Mouse (Mus musculus) kidney, postnatal 14 days (tissue): ENCODE results near the gene Trak1.

Source experiments
- DNase-seq: peaks from one replicate; pipeline ENCODE4 v3.0.0; 2022; ENCODE audit warnings: mixed read lengths

The Trak1 gene

DNA sequence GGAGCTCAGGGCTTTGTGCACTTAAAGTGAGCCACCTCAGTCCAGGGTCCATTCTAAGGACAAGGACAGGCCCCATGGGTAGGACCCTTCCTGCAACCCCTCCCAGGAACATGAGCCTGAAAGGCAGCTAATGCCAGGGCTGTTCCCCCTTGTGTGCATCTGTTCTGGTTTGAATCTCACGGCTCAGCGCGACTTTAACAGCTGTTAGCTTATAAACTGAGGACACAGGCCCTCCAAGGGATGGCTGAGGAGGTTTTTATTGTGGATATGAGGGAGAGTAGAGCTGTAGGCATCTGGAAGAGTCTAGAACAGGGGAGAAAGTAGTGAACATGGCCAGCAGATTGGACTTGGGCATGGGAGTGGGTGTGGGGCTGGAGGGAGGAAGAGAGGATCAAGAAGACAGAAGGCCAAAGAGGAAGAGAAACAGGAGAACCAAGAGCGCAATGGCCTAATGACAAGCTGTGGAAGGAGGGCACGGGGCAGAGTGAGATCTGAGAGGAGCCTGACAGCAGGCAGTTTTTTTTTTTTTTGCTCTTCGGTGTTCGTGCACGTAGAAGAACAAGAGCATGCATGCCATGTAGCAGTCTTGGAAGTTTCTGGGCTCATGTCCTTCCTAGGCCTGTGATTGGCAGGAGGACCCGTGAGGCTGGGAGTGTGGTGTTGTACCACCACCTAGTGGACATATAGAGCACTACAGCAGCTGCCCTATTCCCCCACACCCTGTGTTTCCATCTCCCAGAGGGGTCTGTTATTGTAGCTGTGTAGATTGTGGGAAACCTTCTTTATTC, 77.0 kb downstream of the Trak1 start:
- peak; percentile 74 for DNase-seq

DNA sequence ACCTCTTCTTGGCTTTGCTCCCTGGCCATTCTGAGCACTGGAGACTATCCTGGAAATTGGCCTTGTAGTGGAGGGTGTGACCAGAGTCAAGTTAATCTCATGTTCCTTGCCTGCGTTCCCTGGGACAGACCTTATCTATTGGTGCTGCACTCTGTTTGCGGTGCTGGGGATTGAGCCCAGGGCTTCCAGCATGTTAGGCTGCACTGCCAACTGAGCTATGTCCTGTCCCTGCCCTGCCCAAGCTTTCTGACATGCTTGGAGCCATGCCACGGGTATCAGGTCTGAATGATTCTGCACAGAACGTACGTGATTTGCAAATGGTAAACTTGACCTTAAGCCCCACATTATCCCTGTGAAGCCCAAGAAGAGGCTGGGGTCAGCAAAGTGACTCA, 77.6 kb downstream of the Trak1 start:
- no peak for DNase-seq

DNA sequence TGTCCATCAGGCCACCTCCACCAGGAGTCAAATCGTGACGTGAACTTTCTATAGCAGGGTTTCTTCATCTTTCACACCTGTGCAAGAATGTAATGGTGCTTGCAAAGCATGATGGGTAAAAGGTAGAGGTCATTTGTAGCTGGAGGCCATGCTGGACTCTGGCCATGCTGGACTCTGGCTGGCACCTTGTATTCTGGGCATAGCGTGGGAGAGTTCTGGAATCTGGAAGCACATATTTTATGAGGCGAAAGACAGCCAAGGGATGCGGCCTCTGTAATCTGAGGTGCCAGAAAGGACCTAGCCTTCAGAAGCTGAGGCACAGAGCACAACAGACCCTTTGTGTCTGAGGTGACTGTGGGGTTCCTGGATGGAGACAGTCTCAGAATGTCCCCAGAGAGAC, 78.8 kb downstream of the Trak1 start:
- DNase-seq: peak; percentile 83

DNA sequence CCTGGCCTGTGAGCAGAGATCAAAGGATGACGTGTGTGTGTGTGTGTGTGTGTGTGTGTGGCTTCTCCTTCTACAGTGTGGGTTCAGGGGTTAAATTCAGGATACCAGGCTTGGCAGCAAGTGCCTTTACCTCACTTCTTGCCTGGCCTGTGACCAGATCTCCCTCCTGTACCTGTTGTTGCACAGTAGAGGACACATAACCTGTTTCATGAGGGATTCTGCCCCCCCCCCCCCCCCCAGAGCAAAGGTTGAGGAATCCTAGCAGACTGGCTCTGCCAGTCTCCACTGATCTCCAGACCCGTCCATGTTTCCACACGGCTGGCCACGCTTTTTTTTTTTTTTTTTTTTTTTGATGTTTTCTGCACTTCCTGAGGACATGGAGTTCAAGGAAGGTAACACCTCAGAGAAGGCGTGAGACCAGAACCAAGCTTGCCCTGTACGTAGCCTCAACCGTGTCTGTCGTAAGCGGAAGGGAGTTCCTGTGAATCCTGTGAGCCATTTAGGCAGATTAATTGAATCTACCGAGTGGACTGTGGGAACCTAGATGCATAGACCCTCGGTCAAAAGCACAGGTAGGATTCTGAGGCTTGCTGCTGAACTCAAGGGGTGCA, 83.1 kb downstream of the Trak1 start:
- peak; percentile 63 for DNase-seq

DNA sequence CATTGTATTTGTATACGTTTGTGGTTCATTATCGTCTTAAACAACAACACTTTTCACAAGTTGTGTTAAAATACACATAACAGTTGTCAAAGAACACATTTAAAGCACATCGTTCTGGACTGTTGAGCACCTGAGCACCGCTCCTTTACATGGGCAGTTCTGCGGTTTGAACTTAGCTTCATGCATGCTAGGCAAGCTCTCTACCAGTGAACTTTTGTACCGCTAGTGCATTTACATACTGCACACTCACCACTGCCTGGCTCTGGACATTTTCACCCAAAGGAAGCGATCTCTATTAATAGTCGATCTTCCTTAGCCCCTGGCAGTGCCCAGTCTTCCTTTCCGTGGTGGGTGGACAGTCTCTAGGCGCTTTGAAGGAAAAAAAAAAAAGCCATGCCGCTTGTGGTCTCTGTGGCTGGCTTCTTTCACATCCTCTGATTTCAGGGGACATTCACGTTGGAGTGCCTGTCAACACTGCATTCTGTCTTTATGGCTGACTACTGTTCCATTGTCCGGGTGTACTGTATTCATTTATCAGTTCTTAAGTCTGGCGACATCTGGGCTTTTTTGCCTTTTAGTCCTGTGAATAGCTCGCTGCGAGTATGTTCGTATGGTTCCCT, 84.5 kb downstream of the Trak1 start:
- no peak for DNase-seq

DNA sequence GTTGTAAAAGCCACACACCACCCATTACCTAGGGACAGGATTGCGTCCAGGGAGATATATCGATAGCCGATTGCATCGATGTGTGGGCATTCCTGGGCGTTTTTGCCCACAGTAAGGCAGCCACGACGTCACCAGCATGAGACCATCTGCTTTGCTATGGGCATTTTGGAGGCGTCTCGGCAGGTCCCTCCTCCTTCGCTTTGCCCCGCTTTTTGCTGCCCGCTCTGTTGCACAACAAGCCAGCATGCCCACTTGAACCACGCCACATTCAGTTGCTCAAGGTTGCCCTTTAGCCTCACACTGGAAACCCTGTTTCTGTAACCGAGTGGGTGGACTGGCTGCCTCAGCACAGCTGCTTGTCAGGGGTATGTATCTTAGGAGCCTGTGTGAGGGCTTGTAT, 85.3 kb downstream of the Trak1 start:
- DNase-seq: peak; percentile 70

DNA sequence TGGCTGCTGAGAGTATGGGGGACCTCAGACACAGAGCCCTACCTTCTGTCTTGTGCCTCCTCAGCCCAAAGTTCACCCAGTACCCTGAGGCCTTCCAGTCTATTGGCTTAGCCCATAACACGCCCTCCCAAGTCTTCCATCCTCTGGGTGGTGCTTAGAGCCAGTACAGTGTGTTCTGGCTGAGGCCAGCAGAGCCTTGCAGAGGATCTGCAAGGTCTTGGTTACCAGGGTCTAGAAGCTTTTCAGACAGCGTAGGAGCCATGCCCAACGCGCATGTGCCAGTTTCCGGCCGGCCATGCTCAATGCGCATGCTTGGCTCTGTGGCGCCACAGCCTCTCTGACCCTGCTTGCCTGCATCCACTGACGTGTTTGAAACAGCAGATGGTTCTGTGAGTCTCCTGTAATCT, 85.9 kb downstream of the Trak1 start:
- peak; percentile 65 for DNase-seq

DNA sequence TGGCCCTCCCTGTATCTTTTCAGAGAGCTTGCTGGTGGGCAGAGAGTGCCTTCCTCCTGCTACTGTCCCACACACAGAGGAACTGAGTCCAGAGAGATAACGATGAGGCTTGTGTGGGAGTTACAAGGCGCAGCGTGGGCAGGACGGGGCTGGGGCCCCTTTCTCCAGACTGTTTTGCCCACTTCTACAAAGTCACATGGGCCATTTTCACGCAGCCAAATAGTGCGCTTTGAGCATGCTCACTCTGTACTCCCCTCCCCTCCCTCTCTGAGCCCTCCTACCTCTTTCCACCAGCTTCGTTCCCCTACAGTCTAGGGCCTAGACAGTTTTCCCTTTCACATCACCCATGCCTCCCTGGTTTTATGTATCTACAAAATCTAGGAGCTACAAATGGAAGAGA, 87.3 kb downstream of the Trak1 start:
- DNase-seq: no peak

DNA sequence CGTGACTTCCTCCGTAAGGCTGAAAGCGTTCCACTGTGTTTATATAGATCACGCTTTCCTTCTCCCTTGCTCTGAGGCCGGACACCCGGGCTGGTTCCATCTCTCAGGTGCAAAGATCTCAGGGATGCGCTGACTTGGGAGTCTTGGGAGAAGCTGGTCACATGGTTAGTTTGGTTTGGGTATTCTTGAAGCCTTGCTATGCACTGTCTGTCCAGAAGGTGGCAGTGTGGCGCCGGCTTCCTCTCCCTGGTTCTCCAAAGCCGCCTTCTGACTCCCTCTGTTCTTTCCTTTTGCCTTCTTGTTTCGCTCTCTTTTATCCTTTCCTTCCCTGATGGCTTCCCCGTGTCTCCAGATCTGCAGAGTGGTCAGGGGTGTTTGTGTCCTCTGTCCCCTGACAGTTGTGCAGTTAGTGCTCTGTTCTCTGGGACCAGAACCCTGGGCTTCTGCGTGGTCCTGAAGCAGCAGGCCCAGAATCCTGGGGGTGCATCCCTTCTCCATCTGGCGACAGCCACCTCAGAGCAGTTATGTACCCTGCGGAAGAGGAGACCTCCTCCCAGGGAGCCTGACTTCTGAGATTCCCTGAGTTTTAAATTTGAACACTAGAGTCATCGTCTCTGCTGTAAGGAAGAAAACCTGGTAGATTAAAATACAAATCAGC, 87.9 kb downstream of the Trak1 start:
- peak; percentile 89 for DNase-seq

DNA sequence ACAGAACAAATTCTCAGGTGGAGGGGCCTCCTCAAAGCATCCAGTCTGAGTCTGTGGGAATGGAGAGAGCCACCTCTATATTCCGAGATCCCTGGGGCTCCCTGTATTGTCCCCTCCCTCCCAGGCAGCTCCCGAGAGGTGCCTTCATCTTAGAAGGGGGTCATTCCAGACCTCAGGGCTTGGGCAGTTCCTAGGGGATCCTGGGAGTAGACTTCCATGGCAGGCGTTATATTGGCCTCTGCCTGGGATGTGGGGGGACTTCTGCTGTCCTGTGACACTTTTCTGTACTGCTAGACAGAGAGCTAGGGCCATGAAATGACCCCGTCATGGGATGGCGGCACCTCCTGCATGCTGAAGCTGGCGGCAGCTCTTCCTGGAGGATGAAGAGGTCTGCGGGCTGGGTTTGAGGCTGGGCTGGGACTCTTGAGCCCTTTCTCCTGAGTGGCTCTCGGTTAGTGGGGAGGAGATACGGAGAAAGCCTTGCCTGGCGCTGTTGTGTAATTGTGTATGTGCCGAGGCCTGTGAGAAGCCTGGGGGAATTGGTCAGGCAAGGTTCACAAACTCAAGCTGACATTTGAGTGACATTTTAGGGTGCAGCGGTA, 88.5 kb downstream of the Trak1 start:
- no peak for DNase-seq

DNA sequence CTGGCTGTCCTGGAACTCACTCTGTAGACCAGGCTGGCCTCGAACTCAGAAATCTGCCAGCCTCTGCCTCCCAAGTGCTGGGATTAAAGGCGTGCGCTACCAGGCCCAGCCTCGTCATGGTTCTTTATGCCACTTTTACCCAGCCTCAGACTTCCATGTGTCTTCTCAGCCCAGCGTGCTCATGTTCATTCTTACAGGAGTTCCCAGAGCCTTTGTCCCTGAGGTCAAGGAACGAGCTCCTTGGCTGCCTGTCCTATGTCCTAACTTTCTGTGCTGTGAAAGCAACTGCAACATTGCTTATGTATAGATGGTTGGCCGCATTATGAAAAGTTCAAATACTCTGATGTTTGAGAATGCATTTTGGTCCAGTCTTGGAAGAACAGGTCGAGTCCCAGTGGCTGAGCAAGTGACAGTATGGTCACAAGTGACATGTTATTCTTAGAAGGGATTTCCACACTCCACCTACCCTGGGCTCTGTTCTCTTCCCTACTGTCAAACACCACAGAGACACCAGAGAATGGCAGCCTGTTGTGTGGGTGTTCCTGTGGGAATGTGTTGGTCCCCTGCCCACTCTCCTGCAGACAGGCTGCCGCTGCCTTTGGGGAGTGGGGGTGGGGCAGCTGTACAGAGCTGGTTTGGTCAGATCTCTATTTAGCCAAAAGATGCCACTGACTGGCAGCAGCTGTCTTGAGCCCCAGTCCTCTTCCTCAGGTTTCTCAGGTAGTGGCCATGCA, 90.4 kb downstream of the Trak1 start:
- DNase-seq: no peak

DNA sequence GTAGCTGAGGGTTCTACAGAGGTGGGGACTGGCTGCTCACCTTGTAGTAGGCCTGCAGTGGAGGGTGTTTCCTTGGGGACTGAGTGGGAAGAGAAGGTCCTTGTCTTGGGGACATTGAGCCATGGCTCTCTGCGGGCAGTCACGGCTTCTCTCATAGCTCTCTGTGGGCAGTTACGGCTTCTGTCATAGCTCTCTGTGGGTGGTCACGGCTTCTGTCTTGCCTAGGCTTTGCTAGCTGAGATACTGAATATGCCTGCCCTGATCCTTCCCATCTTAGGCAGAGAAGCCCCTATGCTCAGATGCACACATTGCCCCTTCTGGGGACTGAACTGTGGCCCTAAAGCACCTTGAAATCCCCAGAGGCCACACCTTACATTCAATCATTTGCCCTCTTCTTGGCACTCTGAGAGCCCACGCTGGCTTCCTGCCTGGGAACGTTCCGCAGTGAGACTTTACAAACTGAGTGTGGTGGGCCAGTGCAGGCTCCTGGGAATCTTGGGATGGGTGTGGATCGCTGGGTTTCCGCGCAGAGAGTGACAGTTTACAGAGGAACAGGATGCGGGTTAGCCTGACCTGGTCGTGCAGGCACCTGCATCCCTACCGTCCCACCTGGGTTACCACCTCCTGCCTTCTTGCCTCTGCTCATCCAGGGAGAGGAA, 91.1 kb downstream of the Trak1 start:
- no peak for DNase-seq

DNA sequence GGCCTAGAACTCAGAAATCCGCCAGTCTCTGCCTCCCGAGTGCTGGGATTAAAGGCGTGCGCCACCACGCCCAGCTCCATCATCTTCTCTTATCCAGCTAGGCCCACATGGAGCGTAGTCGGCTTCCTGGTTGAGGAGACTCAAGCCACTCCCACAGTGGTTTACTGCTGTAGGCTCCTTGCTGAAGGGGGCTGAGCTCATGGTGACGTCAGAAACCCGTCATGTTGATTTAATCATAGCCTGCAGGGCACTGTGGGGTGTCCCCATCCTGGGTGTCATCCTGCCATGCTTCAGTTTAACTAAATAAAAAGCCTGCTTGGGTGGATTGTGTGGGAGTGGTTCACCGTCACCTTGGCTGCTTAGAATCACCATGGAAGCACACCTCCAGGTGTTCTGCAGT, 92.0 kb downstream of the Trak1 start:
- DNase-seq: no peak

DNA sequence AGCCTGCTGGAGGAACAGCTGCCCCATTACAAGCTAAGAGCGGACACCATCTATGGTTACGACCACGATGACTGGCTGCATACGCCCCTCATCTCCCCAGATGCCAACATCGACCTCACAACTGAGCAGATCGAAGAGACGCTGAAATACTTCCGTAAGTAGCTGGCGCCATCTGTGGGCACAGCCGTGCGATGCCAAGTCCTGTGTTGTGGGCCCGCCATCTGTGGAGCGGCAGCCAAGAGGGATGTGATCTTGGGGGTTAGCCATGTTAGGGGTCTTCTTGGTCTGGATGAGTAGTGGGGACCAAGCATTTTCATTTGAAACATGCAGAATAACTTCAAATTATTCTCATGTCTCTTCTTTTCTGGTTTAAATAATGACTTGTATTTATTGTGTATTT, 94.6 kb downstream of the Trak1 start:
- DNase-seq: no peak

DNA sequence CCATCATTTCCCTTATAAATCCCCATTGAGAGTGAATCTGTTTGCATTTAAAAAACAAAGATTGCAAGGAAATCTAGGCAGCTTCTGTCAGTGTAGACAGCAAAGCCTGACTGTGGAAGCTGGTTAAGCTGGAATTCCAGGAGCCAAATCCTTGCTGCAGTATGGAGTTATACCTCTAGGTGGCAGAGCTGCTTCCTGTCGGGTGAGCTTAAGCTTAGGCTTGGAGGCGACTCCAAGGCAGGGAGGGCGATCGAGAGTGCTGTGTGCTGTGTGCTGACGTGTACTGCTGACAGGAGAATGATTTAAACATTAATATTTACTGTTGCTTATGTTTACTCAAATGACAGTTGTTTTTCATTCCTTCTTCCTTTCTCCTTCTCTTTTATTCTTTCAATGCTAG, 95.1 kb downstream of the Trak1 start:
- DNase-seq: peak; percentile 81

DNA sequence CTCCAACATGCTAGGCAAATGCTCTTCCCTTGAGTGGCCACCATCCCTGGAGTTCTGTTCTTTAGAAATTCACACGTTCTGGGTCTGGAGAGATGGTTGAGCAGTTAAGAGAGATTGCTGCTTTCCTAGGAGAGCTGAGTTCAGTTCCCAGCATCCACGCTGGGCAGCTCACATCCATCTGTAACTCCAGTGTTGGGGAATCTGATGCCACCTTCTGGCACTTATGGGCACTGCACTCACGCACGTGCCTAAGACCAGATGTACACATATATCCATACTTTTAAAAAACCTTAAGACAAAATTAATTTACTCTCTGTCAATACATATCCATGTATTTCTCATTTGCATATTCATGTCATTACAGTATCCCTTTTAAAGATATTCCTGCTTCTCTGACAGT, 95.8 kb downstream of the Trak1 start:
- no peak for DNase-seq

DNA sequence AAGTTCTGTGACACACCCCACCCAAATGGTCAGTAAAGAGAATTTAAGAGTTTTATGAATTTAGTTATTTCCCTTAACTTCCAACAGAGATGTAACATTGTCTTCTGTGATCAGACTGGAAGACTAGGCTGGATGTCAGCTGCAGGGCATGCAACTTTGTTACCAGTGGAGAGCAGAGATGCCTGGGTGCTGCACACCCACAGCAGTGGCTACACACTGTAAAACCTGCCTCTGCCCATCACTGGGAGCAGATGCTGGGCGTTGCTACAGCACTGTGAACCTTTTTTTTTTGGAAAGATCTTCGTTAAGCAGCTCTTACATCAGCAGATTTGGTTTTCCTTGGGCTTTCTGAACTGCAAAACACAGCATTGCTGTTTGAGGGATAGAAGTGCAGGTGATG, 97.6 kb downstream of the Trak1 start:
- no peak for DNase-seq

DNA sequence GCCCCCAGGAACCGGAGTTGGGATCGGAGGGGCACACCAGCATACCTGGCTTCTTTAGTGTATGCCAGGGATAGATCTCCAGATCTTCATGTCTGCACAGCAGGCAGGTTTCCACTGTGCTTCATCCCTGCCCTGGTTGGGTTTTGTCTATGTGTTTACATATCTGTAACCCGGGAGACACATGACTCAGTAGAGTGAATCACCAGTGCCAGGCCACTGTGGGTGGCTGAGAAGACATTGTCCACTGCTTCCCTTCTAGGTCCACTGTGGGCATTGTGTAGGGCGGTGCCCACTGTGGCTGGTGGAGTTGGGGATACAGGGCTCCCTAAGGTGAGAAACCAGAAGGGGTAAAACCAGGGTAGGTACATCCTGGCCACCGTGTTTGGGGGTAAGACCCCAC, 98.5 kb downstream of the Trak1 start:
- no peak for DNase-seq

DNA sequence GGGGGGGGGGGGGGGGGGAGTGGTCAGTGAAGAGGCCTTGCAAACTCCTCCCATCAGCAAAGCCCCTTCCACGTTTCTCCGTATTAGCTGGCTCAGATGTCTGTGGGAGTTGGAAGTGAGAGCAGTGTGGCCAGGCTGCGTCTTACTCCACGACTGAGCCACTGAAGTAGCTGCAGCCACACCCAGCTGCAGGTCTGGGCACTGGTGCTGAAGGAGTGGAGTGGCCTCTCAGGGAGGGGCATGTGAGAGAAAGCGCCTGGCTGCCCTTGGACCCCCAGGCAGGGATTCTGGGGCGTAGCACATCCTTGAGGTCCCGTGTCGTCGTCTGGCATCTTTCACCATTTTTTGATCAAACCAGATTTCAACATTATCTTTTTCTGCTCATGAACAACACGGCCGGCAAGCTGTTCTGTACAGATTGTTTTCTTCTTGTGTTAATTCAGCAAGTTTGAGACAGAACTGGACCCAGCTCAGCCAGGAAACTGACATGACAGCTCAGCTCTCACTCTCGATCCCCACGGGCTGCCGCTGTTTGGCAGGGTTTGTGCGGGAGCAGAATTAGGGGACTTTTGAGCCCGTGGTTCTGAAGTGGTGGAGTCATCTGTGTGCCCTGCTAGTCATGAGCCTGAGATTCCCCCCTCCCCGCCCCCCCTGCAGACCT, 100.9 kb downstream of the Trak1 start:
- DNase-seq: no peak

DNA sequence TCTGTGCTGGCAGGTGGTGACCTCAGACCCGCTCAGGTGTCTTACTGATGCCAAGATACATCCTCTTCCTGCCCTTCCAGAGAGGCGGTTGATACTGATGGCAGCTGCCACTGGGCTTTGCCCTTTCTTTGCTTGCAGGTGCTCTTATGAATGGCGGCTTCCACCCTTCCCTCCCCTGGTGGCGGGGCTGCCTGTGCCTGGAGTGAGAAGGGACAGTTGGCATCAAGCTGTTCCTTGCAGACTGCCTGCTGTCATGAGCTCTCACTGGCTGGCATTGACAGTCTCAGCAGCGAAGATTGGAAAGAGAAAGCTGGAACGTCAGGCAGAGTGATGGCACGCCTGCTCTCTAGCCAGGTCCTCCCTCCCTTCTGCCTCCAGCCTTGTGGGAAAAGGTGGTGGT, 101.5 kb downstream of the Trak1 start:
- no peak for DNase-seq

DNA sequence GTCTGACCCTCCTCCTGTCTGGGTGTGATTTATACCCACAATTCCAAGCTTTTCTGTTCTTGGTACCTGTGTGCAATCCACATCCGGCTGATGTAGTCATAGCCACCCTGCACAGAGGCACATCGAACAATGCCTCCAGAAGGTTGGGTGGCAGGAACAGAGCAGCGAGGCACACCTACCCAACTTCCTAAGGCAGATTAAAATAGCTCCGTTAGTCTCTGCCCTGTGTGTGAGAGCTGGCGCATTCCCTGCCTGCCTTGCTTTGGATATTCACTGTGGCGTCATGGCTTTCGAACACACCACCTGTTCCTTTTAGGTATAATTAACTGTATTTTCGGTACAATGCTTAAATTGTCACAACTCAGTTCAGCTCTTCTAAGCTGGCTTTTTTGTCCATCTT, 103.3 kb downstream of the Trak1 start:
- no peak for DNase-seq
